Mouse (Mus musculus): ENCODE results near the gene Wdr90.

DNA sequence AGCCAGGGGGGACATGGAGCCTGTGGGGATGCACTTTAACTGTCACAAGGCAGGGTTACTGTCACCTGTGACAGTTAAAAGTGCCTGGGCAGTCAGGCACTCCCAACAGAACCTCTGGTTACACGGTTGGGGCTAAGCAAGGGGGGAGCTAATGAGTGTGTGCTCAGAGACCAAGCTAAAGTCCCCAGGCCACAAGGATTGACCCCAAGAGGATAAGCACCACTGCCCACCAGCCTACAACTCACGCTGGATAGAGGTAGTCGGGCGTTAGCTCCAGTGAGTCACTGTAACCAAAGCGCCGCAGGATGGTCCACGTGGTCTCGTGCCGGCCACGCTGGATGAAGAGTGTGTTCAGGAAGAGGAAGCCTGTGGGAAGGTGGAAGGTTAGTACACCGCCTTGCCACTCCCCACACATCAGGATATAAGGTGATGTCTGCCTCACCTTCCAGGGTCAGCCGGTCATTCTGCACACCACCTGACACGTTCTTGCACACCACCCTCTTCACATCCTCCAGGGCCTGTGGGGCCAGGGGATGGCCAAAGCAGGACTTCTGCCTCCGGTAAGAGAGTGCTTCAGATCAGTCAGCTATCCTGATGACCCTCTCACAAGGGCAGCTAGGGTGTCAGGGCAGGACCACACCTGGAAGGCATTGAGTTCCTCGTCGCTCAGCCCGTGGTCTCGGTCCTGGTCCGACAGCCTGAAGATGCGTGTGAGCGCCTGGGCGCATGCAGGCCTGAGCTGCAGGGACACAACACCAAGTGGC lies 20.0 kb downstream of the Wdr90 start, which contains the start of gene Gm20683:
- TF ChIP-seq POLR2A (IDR thresholded peaks at IDR 0.05; ENCODE audit: borderline replicate concordance, low read depth, low read length), result no peak
- TF ChIP-seq CTCF (IDR thresholded peaks at IDR 0.05; ENCODE audit: low read depth, low read length), result no peak
